Mouse (Mus musculus) kidney, embryonic 15.5 days (tissue): ENCODE measurements around the gene Olfr1328. TPM values are rescaled to one million over a fixed set of nuclear protein-coding genes. Genes with fewer than 3 reads are reported as not detected.
"Not testable (repeated sequence)": the region's sequence is repeated elsewhere in the genome, so short reads cannot be mapped to it uniquely, and the experiment has no call there.

Experiments
- ATAC-seq: fragments of 200-750 bp; cut with Nextera tagmentation; replicated peaks from 2 replicates; pipeline ENCODE4 v1.8.0; 2017; ENCODE audit warnings: moderate TSS enrichment; ENCODE audit not compliant: low FRiP score
- H3K27ac ChIP-seq: fragments of 300-500 bp; sonication (generic); 2 replicates; pipeline ENCODE4 v1.5.1; 2015; ENCODE audit warnings: mild to moderate bottlenecking, inconsistent platforms
- H3K27me3 ChIP-seq: fragments of 300-500 bp; sonication (generic); 2 replicates; pipeline ENCODE4 v1.6.1; 2015; ENCODE audit warnings: inconsistent platforms
- H3K36me3 ChIP-seq: fragments of 300-500 bp; sonication (generic); 2 replicates; pipeline ENCODE4 v1.6.1; 2015; ENCODE audit warnings: inconsistent platforms
- H3K4me1 ChIP-seq: fragments of 300-500 bp; sonication (generic); 2 replicates; pipeline ENCODE4 v1.6.1; 2015; ENCODE audit warnings: inconsistent platforms
- H3K4me2 ChIP-seq: fragments of 300-500 bp; sonication (generic); 2 replicates; pipeline ENCODE4 v1.6.1; 2015; ENCODE audit warnings: moderate library complexity, mild to moderate bottlenecking, inconsistent platforms
- H3K4me3 ChIP-seq: fragments of 300-500 bp; sonication (generic); replicated peaks from 2 replicates; pipeline ENCODE4 v1.5.1; 2015; ENCODE audit warnings: mild to moderate bottlenecking, inconsistent platforms
- H3K9ac ChIP-seq: fragments of 300-500 bp; sonication (generic); 2 replicates; pipeline ENCODE4 v1.6.1; 2015; ENCODE audit warnings: mild to moderate bottlenecking, inconsistent platforms
- H3K9me3 ChIP-seq: fragments of 300-500 bp; sonication (generic); replicated peaks from 2 replicates; pipeline ENCODE4 v1.6.1; 2016; ENCODE audit warnings: inconsistent platforms
- WGBS: fragments of 180-500 bp; shearing (Covaris S2); methylation state at CpG from one replicate; pipeline ENCODE4 v1.1.7; 2015; ENCODE audit warnings: mixed read lengths; 5-methylcytosine and 5-hydroxymethylcytosine counted together
- polyA plus RNA-seq: library from polyadenylated mRNA; unstranded; fragments of >200 nt; fragmentation: Nextera tagmentation; extraction: Ambion mirVana; gene quantifications from 2 replicates; pipeline ENCODE4 v1.2.1, GENCODE M21; 2015

Olfr1328 gene
- polyA plus RNA-seq, result not detected in 2 replicates

- H3K36me3 ChIP-seq, result no peaks in the 10 kb centered on the region
- no peaks in the 10 kb centered on the region for H3K4me1 ChIP-seq
- H3K9me3 ChIP-seq, result no peaks in the 10 kb centered on the region
- 65% methylated on average over 2 of the region's 2 CpGs for WGBS
- ATAC-seq, result no peak
- no peak within 1 kb of the TSS for H3K4me3 ChIP-seq
- no peak within 1 kb of the TSS for H3K27ac ChIP-seq
- no peak within 1 kb of the TSS for H3K9ac ChIP-seq
- H3K4me2 ChIP-seq, result no peak within 1 kb of the TSS
- no peaks in the 10 kb centered on the region for H3K27me3 ChIP-seq
These were observed at the start of gene Olfr1328 for GRCm38 (mm10) chr4:118938512-118938911. Gene Olfr1328 (minus strand): TSS chr4:118938612.

GRCm38 (mm10) chr4:118985291-118985690 lies 46.9 kb upstream of the Olfr1328 start:
- Histone ChIP-seq H3K4me2 (no peak overlapping the region), H3K27me3 (no peaks in the 10 kb centered on the region), H3K9me3 (no peaks in the 10 kb centered on the region), H3K4me1 (no peaks in the 10 kb centered on the region), H3K9ac (no peak overlapping the region), H3K4me3 (no peak overlapping the region), H3K27ac (no peak overlapping the region), H3K36me3 (no peaks in the 10 kb centered on the region)
- 83% methylated on average over 4 of the region's 4 CpGs for WGBS
- ATAC-seq, result no peak

- WGBS, result 89% methylated on average over 2 of the region's 2 CpGs
- no peak overlapping the region for H3K9ac ChIP-seq
- no peaks in the 10 kb centered on the region for H3K4me1 ChIP-seq
- H3K4me3 ChIP-seq, result no peak overlapping the region
- H3K27me3 ChIP-seq, result no peaks in the 10 kb centered on the region
- no peak overlapping the region for H3K4me2 ChIP-seq
- H3K9me3 ChIP-seq, result no peaks in the 10 kb centered on the region
- no peaks in the 10 kb centered on the region for H3K36me3 ChIP-seq
- no peak for ATAC-seq
- H3K27ac ChIP-seq, result no peak overlapping the region
These were observed 34.9 kb upstream of the Olfr1328 start for GRCm38 (mm10) chr4:118973281-118973680.

GRCm38 (mm10) chr4:118967711-118968110 lies 29.3 kb upstream of the Olfr1328 start:
- ATAC-seq, result no peak
- WGBS, result 94% methylated on average over 15 of the region's 15 CpGs
- H3K4me3 ChIP-seq, result no peak overlapping the region
- no peak overlapping the region for H3K9ac ChIP-seq
- no peaks in the 10 kb centered on the region for H3K9me3 ChIP-seq
- no peaks in the 10 kb centered on the region for H3K4me1 ChIP-seq
- H3K36me3 ChIP-seq, result no peaks in the 10 kb centered on the region
- no peaks in the 10 kb centered on the region for H3K27me3 ChIP-seq
- H3K4me2 ChIP-seq, result no peak overlapping the region
- no peak overlapping the region for H3K27ac ChIP-seq

- H3K27ac ChIP-seq, result no peak within 1 kb of the TSS
- H3K4me2 ChIP-seq, result no peak within 1 kb of the TSS
- no peaks in the 10 kb centered on the region for H3K36me3 ChIP-seq
- H3K27me3 ChIP-seq, result no peaks in the 10 kb centered on the region
- H3K9ac ChIP-seq, result no peak within 1 kb of the TSS
- H3K4me1 ChIP-seq, result no peaks in the 10 kb centered on the region
- H3K9me3 ChIP-seq, result no peaks in the 10 kb centered on the region
- no peak within 1 kb of the TSS for H3K4me3 ChIP-seq
- no peak for ATAC-seq
- WGBS, result 81% methylated on average over 2 of the region's 2 CpGs
These were observed 22.8 kb upstream of the Olfr1328 start, which contains the start of gene Lao1 for GRCm38 (mm10) chr4:118961141-118961628. Gene Lao1 (plus strand): TSS chr4:118961578.

GRCm38 (mm10) chr4:118958812-118959211 lies 20.4 kb upstream of the Olfr1328 start:
- Histone ChIP-seq H3K4me2 (no peak overlapping the region), H3K9me3 (no peaks in the 10 kb centered on the region), H3K9ac (no peak overlapping the region), H3K4me1 (no peaks in the 10 kb centered on the region), H3K36me3 (no peaks in the 10 kb centered on the region), H3K4me3 (no peak overlapping the region), H3K27ac (no peak overlapping the region), H3K27me3 (no peaks in the 10 kb centered on the region)
- no peak for ATAC-seq
- WGBS, result 91% methylated on average over 7 of the region's 7 CpGs

- H3K4me3 ChIP-seq, H3K27me3 ChIP-seq, H3K36me3 ChIP-seq, ATAC-seq, H3K4me2 ChIP-seq, H3K9me3 ChIP-seq, H3K27ac ChIP-seq, H3K9ac ChIP-seq, H3K4me1 ChIP-seq: not testable (repeated sequence)
- WGBS, result 85% methylated on average over 3 of the region's 3 CpGs
These were observed 7.1 kb downstream of the Olfr1328 start for GRCm38 (mm10) chr4:118931326-118931725.

GRCm38 (mm10) chr4:118917365-118917764 lies 21.0 kb downstream of the Olfr1328 start, which contains the start of gene Olfr1329:
Gene Olfr1329 (minus strand): TSS chr4:118917465.
- H3K36me3 ChIP-seq, H3K27me3 ChIP-seq, H3K4me3 ChIP-seq, H3K9ac ChIP-seq, ATAC-seq, H3K27ac ChIP-seq, H3K4me2 ChIP-seq, H3K4me1 ChIP-seq, H3K9me3 ChIP-seq: not testable (repeated sequence)
- WGBS, result 58% methylated on average over 2 of the region's 2 CpGs

GRCm38 (mm10) chr4:118901981-118902380 lies 36.4 kb downstream of the Olfr1328 start:
- Histone ChIP-seq H3K4me2 (no peak overlapping the region), H3K27me3 (no peaks in the 10 kb centered on the region), H3K36me3 (no peaks in the 10 kb centered on the region), H3K27ac (no peak overlapping the region), H3K4me3 (no peak overlapping the region), H3K9ac (no peak overlapping the region), H3K9me3 (no peaks in the 10 kb centered on the region), H3K4me1 (no peaks in the 10 kb centered on the region)
- WGBS, result 74% methylated on average over 2 of the region's 2 CpGs
- ATAC-seq, result no peak

- no peak for ATAC-seq
- Histone ChIP-seq H3K27ac (no peak within 1 kb of the TSS), H3K27me3 (no peaks in the 10 kb centered on the region), H3K9me3 (no peaks in the 10 kb centered on the region), H3K4me3 (no peak within 1 kb of the TSS), H3K36me3 (no peaks in the 10 kb centered on the region), H3K4me1 (no peaks in the 10 kb centered on the region), H3K4me2 (no peak within 1 kb of the TSS), H3K9ac (no peak within 1 kb of the TSS)
- WGBS, result 78% methylated on average over 1 of the region's 1 CpGs
These were observed 50.1 kb downstream of the Olfr1328 start, which contains the start of gene Olfr1330 for GRCm38 (mm10) chr4:118888297-118888696. Gene Olfr1330 (plus strand): TSS chr4:118888597.

Other genes with a start within 250 kb of the Olfr1328 start
- gene Olfr1342, start 245.9 kb downstream of the Olfr1328 start, polyA plus RNA-seq, result 0.09 and 0.23 TPM in 2 replicates
- gene Olfr1341, start 235.1 kb downstream of the Olfr1328 start, polyA plus RNA-seq, result not detected in 2 replicates
- not detected in 2 replicates for gene Olfr1340, start 218.5 kb downstream of the Olfr1328 start, polyA plus RNA-seq
- gene Olfr1339, start 206.4 kb downstream of the Olfr1328 start, polyA plus RNA-seq, result not detected in 2 replicates
- not detected in 2 replicates for gene Olfr1338, start 179.9 kb downstream of the Olfr1328 start, polyA plus RNA-seq
- gene Olfr1337, start 156.0 kb downstream of the Olfr1328 start, polyA plus RNA-seq, result not detected in 2 replicates
- not detected in 2 replicates for gene Olfr1335, start 128.7 kb downstream of the Olfr1328 start, polyA plus RNA-seq
- gene Olfr1333, start 102.3 kb downstream of the Olfr1328 start, polyA plus RNA-seq, result not detected in 2 replicates
- gene Olfr1331, start 74.0 kb downstream of the Olfr1328 start, polyA plus RNA-seq, result not detected in 2 replicates
- gene Olfr1330, start 50.0 kb downstream of the Olfr1328 start, polyA plus RNA-seq, result not detected in 2 replicates
- gene Olfr1329, start 21.1 kb downstream of the Olfr1328 start, polyA plus RNA-seq, result not detected in 2 replicates
- not detected in 2 replicates for gene Lao1, start 23.0 kb upstream of the Olfr1328 start, polyA plus RNA-seq
- 78.5 and 91.6 TPM in 2 replicates for gene Slc2a1, start 170.1 kb upstream of the Olfr1328 start, polyA plus RNA-seq
- 9.6 and 13.6 TPM in 2 replicates for gene Zfp691, start 235.6 kb upstream of the Olfr1328 start, polyA plus RNA-seq